20 mouse cellular contexts compared by ENCODE assay signal in genomic region chr19:29496001-29496597, GRCm38 (mm10). TPM values are rescaled to one million over a fixed set of nuclear protein-coding genes. Genes with fewer than 3 reads are reported as not detected.
DNase-seq lines count a peak whose midpoint lies in the region; ATAC-seq and TF ChIP-seq lines count a peak whose summit lies in the region.
"Had no signal": no experiment of that assay in that cellular context is flagged by ENCODE, and none has a peak within 500 bp of the region (broad histone marks: within the 10 kb centered on the region; RNA-seq: fewer than 3 reads in every experiment).

No protein-coding gene starts in this region.

- peak; percentile 53 to 64 for DNase-seq in spleen, postnatal 36 days (ENCODE audit: low spot score in 2 of 2)
- DNase-seq in spleen, postnatal 14 days (ENCODE audit: low spot score in 2 of 2): no peak
- peak; percentile 81 for DNase-seq in fat pad, adult 2 months (ENCODE audit: extremely low read depth, low read depth, low spot score)
- no peak for DNase-seq in liver, postnatal 0 days
- no peak for DNase-seq in adrenal gland, postnatal 4 days (ENCODE audit: low spot score in 2 of 2)
- DNase-seq in adrenal gland, postnatal 10 days: no peak
- DNase-seq: adrenal gland, postnatal 25 days; cerebellum, adult 9-10 months; heart, postnatal 14 days; kidney, postnatal 4 days; lung, adult 2 months had no signal

- no peak overlapping the region for H3K4me3 ChIP-seq in liver, postnatal 0 days (ENCODE audit: low read depth, low read length)
- no peak overlapping the region for H3K4me3 ChIP-seq in forebrain, embryonic 13.5 days
- H3K4me3 ChIP-seq: erythroblast, embryonic 14.5 days; heart, embryonic 12.5 days; hindbrain, embryonic 13.5 days; kidney, embryonic 15.5 days; limb, embryonic 12.5 days had no signal

- 71% methylated on average over 6 of the region's 6 CpGs for WGBS in liver, postnatal 0 days (ENCODE audit: insufficient replicate concordance)
- WGBS in forebrain, embryonic 13.5 days: 75% methylated on average over 6 of the region's 6 CpGs

- H3K4me1 ChIP-seq in liver, postnatal 0 days (ENCODE audit: insufficient read depth): peaks cover 37% of the 10 kb centered on the region
- H3K4me1 ChIP-seq in forebrain, embryonic 13.5 days: no peaks in the 10 kb centered on the region
- H3K4me1 ChIP-seq: limb, embryonic 12.5 days had no signal

- no peak overlapping the region for H3K9ac ChIP-seq in liver, postnatal 0 days (replicated peaks)
- H3K9ac ChIP-seq in forebrain, embryonic 13.5 days: no peak overlapping the region
- H3K9ac ChIP-seq: heart, embryonic 12.5 days; hindbrain, embryonic 13.5 days; kidney, embryonic 15.5 days; limb, embryonic 12.5 days had no signal

- no peaks in the 10 kb centered on the region for H3K36me3 ChIP-seq in liver, postnatal 0 days (replicated peaks; ENCODE audit: insufficient read depth, low read length)
- no peaks in the 10 kb centered on the region for H3K36me3 ChIP-seq in forebrain, embryonic 13.5 days (ENCODE audit: poor library complexity, severe bottlenecking)
- H3K36me3 ChIP-seq: heart, embryonic 12.5 days; hindbrain, embryonic 13.5 days; kidney, embryonic 15.5 days; limb, embryonic 12.5 days had no signal

- peak overlapping the region; percentile 65 for H3K27ac ChIP-seq in liver, postnatal 0 days (ENCODE audit: low read depth)
- H3K27ac ChIP-seq in forebrain, embryonic 13.5 days: no peak overlapping the region
- H3K27ac ChIP-seq: hindbrain, embryonic 13.5 days; kidney, embryonic 15.5 days; limb, embryonic 12.5 days had no signal

- no peak for ATAC-seq in liver, postnatal 0 days
- ATAC-seq in forebrain, embryonic 13.5 days: no peak
- ATAC-seq: activated CD4-positive, CD25-positive, alpha-beta regulatory T cell, adult 4 months; inflammation-experienced regulatory T-cells, adult 6 months; Patski had no signal

- no peaks in the 10 kb centered on the region for H3K9me3 ChIP-seq in liver, postnatal 0 days (ENCODE audit: low read length)
- H3K9me3 ChIP-seq in forebrain, embryonic 13.5 days (replicated peaks): no peaks in the 10 kb centered on the region
- H3K9me3 ChIP-seq: heart, embryonic 12.5 days; hindbrain, embryonic 13.5 days; kidney, embryonic 15.5 days; limb, embryonic 12.5 days had no signal

- no peak overlapping the region for H3K4me2 ChIP-seq in liver, postnatal 0 days (ENCODE audit: low read depth, low read length)
- no peak overlapping the region for H3K4me2 ChIP-seq in forebrain, embryonic 13.5 days
- H3K4me2 ChIP-seq: heart, embryonic 12.5 days; hindbrain, embryonic 13.5 days; kidney, embryonic 15.5 days; limb, embryonic 12.5 days had no signal

- no peaks in the 10 kb centered on the region for H3K27me3 ChIP-seq in liver, postnatal 0 days (ENCODE audit: insufficient read depth, low read length)
- no peaks in the 10 kb centered on the region for H3K27me3 ChIP-seq in forebrain, embryonic 13.5 days
- H3K27me3 ChIP-seq: heart, embryonic 12.5 days; hindbrain, embryonic 13.5 days; kidney, embryonic 15.5 days; limb, embryonic 12.5 days; Patski had no signal

- TF ChIP-seq EP300 in liver, postnatal 0 days (IDR thresholded peaks at IDR 0.05; ENCODE audit: low read depth): no peak

- no peak for TF ChIP-seq CTCF in liver, postnatal 0 days (IDR thresholded peaks at IDR 0.05; ENCODE audit: low read depth)

RNA-seq across cellular contexts. Expression of gene Ric1, which starts 26.0 kb away (rescaled TPM):
- 7.8 and 7.9 TPM in 2 replicates for polyA plus RNA-seq in liver, postnatal 0 days (2015; fragmentation: Nextera tagmentation; extraction: Ambion mirVana)
- polyA plus RNA-seq in forebrain, embryonic 13.5 days (2015; fragmentation: Nextera tagmentation; extraction: Ambion mirVana): 11.2 and 11.8 TPM in 2 replicates
- total RNA-seq in adrenal gland, postnatal 4 days (2021): 10 to 100 TPM; 37.6 to 41.6 TPM
- total RNA-seq in adrenal gland, postnatal 10 days (2021): 10 to 100 TPM; 51.9 to 57.6 TPM

Comparison
In these comparisons a context has a peak if more than half of its experiments do, and no peak if none do; other contexts are left out.
1. DNase-seq: peak in spleen, postnatal 36 days (2 of 2) and fat pad, adult 2 months (single experiment); none in spleen, postnatal 14 days (0 of 2), liver, postnatal 0 days (single experiment), adrenal gland, postnatal 4 days (0 of 2) and adrenal gland, postnatal 10 days (single experiment).